Mouse (Mus musculus): Measurements from ENCODE around the gene Srp14.

Gene Srp14

GRCm38 (mm10) chr2:118431589-118431988 lies 47.9 kb downstream of the Srp14 start:
- peak; percentile 21 for DNase-seq (ENCODE audit: low spot score)

GRCm38 (mm10) chr2:118430630-118431029 lies 48.9 kb downstream of the Srp14 start:
- no peak for DNase-seq (ENCODE audit: low spot score)

GRCm38 (mm10) chr2:118429297-118429696 lies 50.2 kb downstream of the Srp14 start:
- DNase-seq (ENCODE audit: low spot score): no peak

- DNase-seq (ENCODE audit: low spot score): no peak
These were observed 51.2 kb downstream of the Srp14 start for GRCm38 (mm10) chr2:118428296-118428695.
